Mouse (Mus musculus) skeletal muscle tissue, adult 2 months (tissue): ENCODE measurements around the gene Rnf223.

Experiments used
- DNase-seq: peaks from one replicate; pipeline ENCODE4 v3.0.0-alpha.2; 2012; ENCODE audit warnings: low read depth, low spot score

Gene Rnf223

DNA sequence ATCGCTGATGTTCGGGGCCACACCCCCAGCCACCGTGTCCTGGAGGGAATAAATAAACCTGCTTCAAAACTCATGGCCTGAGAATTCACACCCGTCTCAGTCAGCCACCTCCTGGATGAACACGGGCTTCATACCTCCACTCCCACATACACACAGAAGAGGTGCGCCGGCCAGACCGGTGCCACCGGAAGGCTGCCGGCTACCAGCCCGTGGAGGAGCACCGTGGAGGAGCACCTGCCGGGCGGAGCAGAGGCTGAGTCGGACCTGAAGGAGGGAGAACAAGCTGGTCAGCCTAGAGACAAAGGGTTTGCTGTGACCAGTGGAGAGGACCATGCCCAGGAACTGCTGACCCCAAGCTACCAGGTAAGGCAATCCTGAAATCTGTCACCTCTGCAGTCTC lies at the start of gene Rnf223:
Rnf223 (plus strand) TSS at position 78 of the 400 bp plus-strand sequence.
- no peak for DNase-seq

- no peak for DNase-seq
Measured at GRCm38 (mm10) chr4:156082621-156083234, 47.6 kb upstream of the Rnf223 start.

GRCm38 (mm10) chr4:156083348-156083747 lies 47.0 kb upstream of the Rnf223 start:
- no peak for DNase-seq

GRCm38 (mm10) chr4:156084096-156084879 lies 46.0 kb upstream of the Rnf223 start:
- DNase-seq: no peak

GRCm38 (mm10) chr4:156085256-156085655 lies 45.1 kb upstream of the Rnf223 start:
- no peak for DNase-seq

DNA sequence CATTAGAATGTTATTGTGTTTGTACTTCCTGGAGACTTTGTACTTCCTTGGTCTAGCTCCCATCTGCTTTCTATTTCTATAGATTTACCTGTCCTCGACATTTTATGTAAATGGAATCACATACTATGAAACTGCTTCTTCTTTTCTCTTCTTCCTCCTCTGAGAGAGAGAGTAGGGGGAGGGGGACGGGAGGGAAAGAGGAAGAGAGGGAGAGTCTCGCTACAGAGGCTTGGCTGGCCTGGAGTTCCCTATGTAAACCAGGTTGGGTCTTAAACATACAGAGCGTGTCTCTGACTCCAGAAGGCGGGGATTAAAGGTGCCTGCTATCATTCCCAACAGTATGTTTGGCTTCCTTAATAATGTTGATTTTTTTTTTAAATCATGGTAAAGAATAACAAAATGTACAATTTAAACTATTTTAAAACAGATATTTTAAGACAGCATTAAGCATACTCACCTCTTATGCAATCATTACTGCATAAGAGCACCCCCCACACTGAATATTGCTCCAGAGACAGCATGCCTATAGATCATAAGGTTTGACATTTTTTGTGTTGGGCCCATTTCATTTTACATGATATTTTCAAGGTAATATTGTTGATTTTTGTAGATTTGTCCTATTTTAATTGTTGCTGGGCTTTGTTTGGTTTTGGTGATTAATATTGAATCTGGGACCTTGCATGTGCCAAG lies 42.8 kb upstream of the Rnf223 start:
- no peak for DNase-seq

- DNase-seq: no peak
Measured at GRCm38 (mm10) chr4:156091236-156091635, 39.1 kb upstream of the Rnf223 start.

GRCm38 (mm10) chr4:156092765-156093164 lies 37.5 kb upstream of the Rnf223 start:
- no peak for DNase-seq

GRCm38 (mm10) chr4:156093758-156094157 lies 36.6 kb upstream of the Rnf223 start:
- DNase-seq: no peak

GRCm38 (mm10) chr4:156096191-156096590 lies 34.1 kb upstream of the Rnf223 start:
- DNase-seq: no peak

DNA sequence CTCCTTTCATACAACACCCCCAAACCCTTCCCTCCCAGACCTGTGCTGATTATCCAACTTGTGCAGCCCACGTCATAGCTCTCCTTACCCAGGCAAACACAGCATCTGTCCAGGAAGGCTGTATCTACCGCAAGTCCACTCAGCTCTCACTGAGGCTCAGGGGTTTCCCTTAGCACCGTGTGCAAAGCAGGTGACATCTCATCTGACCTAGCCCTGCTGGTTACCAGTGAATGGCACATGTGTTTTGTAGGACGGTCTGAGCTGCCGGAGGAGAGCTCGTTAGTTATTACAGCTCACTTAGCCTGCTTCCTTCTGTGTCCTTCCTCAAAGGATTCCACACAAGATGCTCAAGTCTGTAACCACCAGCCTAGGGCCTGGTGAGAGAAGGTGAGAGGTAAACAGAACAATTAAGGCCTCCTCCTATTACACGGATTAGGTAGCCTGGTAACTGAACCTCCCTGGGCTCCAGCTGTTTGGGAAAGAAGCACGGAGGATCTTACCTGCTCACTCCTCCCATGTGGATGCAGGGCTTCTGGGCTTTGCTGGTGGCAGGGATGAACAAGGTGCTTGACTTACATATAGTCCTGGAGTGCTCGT lies 32.4 kb upstream of the Rnf223 start:
- DNase-seq: no peak

- DNase-seq: no peak
Measured at GRCm38 (mm10) chr4:156099427-156099826, 30.9 kb upstream of the Rnf223 start.

DNA sequence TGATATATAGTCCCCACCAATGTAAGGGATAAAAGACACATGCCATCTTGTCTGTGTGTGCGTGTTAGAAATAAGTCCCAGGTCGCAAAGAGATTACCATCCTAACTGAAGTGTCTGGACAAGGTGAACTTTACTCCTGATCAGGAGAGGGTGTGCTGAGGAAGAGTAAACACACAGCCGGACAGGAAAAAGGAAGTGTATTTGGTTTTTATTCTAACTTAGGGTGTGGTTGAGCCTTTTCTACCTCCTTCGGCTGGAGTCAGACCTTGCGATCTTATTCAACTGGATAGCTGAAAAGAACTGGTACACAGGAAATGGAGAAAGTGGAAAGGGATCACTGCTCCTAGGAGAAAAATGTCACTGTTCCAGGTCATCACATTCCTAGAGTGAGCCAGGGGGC lies 29.8 kb upstream of the Rnf223 start:
- DNase-seq: no peak

DNA sequence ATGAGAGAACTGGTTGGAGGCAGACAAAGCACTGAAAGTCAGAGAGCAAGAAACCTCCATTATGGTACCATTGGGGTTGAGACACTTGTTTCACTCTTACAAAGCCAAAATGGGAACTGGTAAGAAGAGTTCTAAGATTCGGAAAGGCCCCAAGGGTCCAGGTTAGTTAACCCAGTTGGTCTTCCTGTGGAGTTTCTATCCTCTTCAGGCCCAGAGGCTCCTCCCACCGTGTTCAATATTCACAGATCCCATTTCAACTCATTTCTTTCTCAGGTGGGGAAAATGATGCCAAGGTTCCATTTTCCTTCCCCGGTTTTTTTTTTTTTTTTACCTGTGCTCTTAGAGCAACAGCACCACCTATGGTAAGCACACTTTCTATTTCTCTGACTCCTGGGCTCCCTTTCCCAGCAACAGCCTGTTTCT lies 28.8 kb upstream of the Rnf223 start:
- DNase-seq: no peak

DNA sequence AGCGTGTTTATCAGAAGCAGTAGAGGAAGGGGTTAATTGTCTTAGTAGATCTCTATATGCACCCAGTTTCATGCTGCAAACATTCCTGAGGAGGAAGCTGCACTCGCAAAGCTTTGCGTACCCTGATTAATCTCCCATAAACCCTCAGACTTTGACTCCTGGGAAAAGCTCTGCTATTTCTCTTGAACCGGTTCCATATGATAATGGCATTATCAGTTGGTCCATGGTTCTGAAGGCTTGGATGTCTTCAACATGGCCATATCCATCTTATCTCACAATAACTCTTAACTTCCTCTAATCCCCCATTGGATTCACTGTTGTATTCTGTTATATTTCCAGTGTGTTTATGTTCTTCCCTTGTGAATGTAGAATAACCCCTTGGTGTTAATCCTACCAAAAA lies 27.0 kb upstream of the Rnf223 start:
- DNase-seq: no peak

GRCm38 (mm10) chr4:156108606-156109546 lies 21.4 kb upstream of the Rnf223 start:
- DNase-seq: peak; percentile 35

DNA sequence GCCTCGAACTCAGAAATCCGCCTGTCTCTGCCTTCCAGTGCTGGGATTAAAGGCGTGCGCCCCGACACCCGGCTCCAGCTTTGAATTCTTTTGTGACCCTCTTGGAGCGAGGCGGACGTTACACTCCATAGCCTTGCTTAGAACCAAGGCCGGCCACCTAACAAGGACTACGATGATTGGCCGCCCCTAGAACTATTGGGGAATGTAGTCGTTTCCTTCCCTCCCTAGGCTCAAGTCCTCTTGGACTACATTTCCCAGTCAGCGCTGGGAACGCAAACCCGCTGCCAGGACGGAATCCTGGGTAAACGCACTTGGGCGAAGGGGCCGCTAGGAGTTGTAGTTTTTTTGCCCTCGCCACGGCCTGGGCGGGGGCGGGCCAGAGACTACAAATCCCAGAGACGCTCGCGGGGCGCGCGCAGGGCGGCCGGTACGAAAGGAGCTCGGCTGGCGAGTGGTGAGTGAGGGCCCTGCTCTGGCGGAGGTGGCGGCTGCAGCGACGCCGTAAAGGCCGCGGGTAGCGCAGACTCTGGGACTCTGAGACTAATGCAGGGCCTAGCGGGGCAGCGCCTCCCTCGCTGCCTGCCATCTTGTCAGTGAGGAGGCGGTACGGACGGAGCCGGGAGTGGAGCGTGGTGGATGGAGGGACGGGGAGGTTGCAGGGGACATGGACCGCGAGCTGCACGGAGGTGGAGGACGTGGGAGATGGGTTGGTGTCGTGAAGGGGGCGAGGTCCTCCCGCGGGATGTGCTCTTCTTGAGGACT lies 20.6 kb upstream of the Rnf223 start, which contains the start of gene 9430015G10Rik:
9430015G10Rik (plus strand) TSS at position 413 of the 762 bp plus-strand sequence.
- peak; percentile 98 for DNase-seq

DNA sequence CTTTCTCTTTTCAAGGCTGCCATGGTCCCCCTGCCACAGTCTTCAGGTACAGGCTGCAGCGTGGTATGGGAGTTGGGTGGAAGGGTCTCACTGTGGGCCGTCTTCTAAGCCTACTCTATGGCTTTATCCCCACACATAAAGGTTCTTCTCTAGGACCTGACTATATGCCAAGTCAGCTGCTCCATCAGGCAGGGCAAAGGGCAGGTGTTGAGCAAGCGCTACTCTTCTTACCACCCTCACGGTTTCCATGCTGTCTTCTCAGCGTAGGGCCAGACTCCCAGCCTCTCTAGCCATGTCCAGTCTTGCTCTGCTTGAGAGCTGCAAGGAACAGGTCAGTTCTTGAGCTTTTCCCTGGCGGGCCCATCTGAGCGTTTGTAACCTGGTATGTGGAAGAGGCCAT lies 6.2 kb upstream of the Rnf223 start:
- no peak for DNase-seq

DNA sequence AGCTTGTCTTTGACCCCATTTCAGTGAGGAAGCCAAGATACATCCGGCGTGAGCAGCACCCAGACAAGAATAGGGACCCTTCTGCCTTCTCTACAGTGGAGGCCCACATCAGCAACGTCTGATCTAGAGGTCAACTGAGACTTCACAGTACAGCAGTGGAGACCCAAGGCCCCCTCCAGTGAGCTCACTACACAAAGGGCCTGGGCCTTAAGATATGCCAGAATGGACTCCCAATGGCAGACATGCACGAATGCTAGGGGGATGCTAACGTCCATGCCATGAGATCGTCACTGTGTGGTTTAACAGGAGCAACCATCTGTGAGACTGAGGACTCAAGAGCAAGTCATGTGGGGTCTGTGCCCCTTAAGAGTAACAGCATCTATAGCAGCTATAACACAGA lies 4.9 kb upstream of the Rnf223 start:
- no peak for DNase-seq

- DNase-seq: no peak
Measured at GRCm38 (mm10) chr4:156126841-156127240, 3.5 kb upstream of the Rnf223 start.
